Mouse (Mus musculus) testis, postnatal 10 days (tissue): Measurements from ENCODE around the gene Pde1a.

ENCODE experiments used
- DNase-seq: peaks from one replicate; pipeline ENCODE4 v3.0.0; 2021; ENCODE audit warnings: low spot score

Pde1a gene

DNA sequence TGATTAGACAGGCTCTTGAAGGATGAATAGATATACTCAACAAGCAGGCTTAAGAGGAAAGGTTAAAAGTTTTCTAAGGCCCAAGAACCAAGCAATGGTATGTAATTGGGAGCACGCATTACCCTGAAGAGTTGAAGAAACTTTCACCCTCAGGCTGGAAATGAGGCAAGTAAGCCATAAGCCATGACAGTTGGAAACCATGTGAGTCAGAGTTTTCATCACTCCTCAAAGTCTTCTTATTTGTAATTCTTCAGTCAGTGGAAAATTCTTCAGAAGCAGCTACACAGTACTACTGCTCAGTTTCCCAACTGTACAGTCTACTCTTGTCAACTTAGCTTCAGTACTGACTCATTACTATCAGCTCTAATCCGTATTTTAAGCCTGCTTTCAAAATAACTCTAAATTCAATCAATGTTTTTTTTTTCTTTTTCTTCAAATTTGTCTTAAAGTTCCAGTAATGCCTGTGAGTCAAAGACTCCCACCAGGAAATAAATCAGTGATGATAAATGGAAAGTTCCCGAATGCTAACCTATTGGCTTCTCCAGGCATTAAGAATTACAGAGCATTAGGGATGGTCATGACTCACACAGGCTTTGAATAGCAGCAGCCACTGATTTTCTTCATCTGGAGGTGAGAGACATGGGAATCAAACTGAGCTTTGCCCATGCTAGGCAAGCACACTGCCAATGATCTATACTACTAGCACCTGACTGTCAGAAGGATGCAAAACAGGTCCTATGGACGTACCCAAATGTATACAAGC, 82.3 kb downstream of the Pde1a start:
- no peak for DNase-seq

DNA sequence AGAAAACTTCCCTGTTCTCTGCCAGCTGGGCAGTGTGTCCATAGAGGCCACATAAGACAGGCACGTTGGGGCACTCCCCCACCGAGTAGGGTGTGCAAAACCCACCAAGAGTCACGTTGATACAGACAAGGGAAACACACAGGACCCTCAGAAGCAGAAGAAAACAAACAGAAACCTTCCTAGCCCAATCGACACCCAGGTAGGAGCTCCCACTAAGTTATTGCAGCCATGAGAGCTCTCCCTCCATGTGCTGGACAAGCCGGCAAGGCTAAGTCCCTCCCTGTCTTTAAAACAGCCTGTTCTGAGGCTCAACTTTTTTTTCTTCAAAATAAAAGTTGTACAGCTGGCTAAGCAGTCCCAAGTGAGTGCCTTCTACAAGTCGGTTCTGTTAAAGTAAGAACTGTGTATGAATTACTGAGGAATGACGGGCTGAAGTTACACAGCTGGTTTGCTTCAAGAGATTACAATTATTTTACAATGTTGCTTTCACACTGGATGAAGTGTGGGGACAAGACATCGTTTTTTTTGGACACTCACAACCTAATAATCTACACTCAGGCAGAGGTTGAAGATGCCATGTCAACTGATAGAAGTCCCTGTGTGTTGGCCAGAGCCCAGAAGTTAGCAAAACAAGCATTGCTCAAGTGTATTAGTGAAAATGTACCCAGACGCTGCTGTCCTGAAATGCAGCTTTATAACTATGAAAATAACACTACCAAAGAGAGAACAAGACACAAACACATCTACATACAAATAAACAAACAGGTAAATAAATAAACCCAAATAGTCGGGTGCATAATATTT, 90.4 kb downstream of the Pde1a start:
- DNase-seq, result peak; percentile 47

DNA sequence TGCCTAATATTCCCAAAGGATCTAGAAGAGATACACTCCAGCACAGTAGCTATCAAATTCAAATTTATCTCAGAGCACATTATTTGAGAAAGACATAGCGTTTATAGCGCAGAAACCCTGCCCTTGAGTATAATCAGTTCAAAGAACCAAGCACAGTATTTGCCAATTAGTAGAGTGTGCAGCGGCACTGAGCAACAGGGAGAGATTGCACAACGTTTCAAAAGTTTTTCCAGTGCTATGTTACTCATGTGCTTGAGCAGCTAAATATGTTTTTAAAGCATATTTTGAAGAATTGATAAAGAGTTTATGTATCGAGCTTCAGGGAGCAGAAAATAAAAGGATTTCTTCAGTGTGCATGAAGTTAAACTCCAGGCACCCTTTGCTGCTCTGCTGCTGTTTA, 91.3 kb downstream of the Pde1a start:
- DNase-seq, result no peak

DNA sequence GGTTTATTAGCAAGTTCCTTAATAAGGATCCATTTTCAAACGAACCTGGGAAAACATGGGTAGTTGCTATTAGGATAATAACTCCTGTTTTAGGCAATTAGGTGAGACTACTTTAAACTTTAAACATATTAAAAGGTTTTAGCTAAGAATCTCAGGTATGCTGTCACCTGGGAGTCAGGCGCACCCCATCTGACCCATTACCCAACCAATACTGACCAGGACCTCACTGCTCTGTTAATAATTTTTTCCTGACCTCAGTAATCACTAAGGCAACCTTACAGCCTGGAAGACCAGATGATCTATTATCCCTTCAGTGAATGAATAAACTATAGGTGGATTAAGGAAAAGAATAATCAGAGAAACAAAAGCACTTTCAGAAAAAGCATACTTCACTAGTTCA, 100.2 kb downstream of the Pde1a start:
- DNase-seq, result no peak

DNA sequence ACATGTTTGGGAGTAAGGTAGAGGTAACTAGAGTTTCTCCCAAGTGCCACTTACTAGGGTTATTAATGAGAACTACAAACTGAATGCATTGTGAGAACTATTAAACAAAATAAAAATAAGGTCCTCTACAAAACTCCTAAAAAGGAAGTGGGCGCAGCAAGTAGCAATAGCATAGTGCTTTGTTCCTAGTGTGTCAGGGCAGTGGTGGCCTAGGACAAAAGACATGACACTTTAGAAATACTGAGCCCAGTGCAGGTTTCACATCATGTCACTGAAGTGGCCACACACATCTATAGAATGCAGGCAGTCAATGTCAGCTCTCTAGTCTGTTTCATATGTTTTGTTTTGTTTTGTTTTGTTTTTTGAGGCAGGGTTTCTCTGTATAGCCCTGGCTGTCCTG, 103.2 kb downstream of the Pde1a start:
- DNase-seq, result no peak

DNA sequence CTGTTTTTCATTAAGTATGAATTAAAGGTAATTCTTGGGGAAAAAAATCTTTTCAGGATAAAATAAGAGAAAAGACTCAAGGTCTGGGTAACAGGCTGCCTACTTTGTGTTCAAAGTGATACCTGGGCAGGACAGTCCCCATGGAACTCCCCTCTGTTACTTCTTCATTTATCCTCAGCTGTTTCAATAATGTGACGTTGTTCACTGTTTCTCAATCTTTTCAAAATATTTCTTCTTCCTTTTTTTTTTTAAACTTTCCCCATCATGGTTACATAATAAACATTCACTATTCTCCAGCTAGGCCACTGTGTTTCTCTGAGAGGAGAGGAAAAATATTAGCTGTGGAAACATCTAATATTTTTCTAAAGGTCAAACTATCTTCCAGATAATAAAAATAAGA, 103.7 kb downstream of the Pde1a start:
- DNase-seq, result no peak

DNA sequence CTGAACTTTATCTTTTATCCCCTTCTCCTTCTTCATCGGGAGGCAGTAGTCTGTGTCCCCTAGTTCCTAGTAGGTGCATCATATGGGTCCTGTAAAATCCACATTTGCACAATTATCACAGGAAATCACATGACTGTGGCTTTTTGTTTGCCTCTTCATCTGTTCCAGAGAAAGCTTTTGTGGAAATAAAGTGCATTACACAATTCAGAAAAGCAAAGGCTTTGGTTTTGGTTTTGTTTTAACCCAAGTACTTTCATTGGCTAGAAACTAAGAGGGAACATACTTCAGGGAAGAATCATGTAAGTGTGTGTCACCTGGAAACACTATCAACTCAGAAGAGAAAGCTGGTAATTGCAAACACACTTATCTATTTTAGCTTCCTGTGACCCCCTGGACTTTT, 104.2 kb downstream of the Pde1a start:
- DNase-seq, result no peak

DNA sequence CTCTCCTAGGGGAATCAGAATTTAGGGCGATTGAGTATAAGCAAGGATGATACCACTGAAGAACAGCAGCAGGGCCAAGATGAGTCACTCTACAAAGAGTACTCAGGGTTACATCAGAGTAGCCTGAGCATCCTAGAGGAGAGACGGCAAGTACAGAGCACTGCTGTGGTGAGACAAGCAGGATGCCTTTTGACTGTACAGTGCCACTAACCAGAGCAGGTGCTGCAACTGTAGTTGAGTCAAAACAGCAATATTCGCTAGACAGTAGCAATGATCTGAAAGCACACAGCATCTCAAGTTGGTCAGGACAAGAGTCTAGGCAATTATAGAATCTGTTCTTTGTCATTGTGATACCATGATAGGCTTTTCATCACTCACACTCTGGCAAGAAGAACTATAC, 115.1 kb downstream of the Pde1a start:
- no peak for DNase-seq

DNA sequence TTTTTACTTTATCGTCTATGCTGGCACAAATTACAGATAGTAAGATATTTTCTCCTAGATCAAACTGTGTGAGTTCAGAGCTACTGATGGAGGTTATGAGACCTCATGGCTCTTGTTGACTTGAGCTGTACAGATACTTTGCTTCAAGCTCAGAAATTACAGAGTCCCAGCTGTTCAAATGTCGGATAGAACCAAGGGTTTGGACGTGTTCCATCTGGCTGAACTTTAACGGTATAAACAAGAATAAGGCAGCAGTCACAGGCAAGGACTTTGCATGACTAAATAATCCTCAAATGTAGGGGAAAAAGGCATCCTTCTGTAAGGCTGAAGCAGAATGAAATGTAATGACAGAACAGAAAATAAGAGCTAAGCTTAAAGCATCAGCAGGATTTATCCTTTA, 116.2 kb downstream of the Pde1a start:
- DNase-seq, result no peak

DNA sequence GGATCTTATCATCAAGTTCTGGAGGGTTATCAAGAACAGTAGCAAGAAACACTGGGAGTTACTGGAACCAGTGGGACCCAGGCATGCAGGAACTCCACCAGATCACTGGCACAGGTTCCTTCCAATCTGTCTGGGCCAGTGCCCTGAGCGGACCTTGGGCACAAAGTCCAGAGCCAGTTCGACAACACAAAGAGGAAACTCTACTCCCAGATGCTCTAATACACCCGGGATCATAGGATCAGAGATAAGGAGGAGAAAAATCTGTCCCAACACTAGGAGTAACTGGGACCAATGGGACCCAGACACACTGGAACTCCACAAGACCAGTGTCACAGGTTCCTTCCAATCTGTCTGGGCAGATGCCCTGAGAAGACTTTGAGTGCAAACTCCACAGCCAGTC, 130.1 kb downstream of the Pde1a start:
- no peak for DNase-seq

DNA sequence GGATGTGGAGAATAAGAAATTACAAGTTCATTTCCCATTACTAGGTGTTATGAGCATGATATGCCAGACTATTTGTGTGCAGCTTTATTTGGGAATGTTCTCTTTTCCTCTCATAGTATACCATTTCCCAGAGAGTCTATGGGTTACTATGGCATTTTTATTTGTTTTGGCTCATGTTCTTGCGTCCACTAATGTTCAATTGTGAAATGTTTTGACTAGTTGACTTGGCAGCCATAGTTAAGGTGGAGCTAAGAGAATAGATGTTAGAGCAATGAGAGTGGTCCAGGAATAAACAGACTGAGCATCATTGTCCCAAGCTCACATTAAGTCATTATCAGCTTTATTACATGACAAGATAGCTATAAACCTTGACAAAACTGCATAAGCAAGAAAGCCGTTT, 130.8 kb downstream of the Pde1a start:
- no peak for DNase-seq

DNA sequence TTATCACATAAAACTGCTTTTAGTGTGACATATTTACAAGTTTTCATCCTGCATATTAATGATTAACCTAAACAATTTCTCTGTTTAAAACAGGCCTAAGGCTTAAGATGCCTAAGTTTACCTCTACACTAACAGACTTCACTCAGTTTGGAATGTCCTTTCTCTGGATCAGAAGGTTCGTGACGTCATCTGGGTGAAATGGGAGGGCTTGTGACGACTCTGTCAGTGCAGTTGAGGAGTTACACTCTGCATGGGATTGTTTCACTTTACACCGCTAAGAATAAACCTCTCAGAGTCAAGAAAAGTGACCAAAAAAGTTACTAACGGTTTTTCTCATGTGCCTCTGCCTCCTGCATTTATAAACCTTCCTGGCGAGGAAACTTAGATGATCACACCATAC, 137.6 kb downstream of the Pde1a start:
- DNase-seq, result no peak

DNA sequence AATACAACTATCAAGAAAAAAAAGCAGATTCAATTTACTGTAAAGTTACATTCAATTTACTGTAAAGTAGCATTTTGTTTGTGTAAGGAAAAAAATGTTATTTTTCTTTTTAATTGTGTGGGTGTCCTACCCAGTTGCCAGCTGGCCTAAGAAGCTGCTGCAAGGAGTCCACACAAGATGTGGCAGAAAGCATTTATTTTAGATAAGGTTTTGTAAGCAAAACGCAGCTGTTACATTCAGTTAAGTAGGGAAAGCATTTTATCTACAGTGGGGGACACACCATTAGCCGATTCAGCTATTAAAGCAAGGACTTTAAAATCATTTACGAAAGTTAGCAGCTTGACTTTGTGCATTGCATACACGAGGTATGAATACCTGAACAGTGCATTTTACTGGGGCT, 145.5 kb downstream of the Pde1a start:
- DNase-seq, result no peak

DNA sequence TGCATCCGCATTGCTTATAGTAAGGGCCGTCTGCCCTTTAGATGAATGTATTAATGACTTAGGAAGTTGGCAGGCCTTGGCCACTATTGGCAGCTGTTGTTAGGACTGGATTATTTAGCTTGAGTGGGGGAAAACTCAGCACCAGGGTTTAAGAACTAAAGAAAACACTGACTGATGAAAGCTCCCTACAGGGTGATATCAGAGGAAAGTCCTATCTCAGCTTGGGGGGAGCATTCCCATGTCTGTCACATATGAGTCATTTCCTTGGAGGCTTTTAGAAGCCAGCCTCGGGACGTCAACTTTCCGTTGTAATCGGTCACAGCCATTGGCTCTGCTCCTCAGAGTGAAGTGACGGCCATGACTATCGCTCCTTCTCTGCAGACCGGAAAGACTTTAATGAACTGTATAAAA, 146.0 kb downstream of the Pde1a start:
- DNase-seq, result no peak

DNA sequence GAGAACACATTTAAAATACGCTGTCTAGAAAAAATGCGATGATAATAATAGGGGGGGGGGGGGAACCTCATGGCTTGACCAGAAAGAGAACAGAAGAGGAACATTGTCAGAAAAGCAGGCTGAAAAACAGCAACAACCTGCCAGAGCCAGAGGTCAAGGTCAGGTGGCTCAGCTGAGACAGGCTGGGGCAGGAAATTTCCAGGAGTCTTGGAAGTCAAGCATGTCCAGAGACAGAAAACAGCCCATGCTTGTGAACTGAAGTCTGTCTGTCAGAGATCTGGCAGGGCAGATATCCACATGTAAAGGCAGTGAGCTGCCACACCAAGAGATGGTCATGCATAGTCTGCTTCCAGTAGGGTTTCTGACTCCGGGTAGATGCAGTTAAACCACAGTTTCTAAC, 147.5 kb downstream of the Pde1a start:
- no peak for DNase-seq

DNA sequence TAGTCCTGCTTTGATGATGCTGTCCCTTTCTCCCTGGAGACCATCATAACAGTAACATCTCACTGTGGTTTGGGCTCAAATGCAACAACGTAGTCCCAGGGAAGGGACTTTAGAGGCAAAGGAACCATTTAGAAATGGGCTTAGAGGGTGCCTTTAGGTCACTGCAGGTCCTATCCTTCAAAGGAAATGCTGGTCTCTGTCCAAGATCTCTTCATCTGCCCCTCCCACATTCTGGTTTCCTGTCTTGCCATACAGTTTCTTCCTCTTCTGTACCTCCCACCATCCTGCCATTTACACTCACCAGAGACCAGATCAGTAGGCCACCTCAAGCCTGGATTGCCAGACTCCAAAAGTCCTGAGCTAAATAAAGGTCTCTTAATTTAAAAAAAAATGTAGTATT, 150.3 kb downstream of the Pde1a start:
- DNase-seq, result no peak

DNA sequence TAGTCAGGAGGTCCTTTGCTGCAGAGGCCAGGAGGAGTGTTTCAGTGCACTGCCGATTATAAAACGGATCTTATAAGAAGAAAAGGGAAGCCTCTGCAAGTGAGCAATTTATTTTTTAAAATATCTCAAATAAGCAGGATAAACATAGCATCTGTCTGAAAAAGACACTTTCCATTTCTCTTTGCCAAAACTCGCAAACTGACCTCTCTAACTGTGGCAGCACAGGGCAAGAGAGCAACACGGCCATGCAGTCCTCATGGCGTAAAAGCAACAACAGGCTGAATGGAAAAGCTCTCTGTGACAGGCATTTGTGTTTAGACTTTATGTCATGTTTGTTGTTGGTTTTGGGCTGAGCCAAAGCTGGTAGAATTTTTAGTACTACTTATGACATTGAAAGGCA, 152.0 kb downstream of the Pde1a start:
- DNase-seq, result no peak

DNA sequence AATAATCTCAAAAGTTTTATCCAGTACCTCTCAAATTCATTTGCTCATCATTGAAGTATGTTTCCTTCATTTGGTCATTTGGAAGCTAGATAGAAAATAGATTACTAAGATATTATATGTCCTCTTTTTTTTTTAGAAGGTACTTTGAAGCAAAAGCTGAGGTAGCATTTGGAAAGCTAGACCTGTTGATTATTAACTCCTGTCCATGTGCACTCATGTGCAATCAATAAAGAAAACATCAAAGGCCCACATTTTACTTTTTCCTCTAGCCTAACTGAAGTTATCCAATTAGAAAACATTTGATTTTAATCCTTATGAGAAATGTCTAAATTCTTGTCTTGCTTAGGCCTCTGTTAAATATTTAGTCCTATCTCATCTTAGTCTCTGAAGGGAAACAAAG, 153.3 kb downstream of the Pde1a start:
- no peak for DNase-seq

DNA sequence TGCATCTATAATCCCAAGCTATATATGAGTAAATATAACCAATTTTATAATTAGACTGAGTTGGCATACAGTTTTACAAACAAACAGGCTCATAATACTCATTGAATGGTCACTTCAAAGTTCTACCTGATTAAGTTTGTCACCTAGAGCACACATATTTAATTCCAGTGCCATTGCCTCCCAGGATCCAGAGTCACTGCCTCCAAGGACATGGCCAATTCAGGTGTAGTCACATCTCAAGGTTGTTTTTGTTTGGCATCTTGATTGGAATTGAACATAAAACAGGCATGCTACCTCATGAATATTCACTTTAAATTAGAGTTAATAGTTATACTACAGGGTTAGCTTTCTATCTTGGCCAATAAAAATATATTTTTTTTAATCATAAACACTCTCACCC, 157.0 kb downstream of the Pde1a start:
- DNase-seq, result no peak

DNA sequence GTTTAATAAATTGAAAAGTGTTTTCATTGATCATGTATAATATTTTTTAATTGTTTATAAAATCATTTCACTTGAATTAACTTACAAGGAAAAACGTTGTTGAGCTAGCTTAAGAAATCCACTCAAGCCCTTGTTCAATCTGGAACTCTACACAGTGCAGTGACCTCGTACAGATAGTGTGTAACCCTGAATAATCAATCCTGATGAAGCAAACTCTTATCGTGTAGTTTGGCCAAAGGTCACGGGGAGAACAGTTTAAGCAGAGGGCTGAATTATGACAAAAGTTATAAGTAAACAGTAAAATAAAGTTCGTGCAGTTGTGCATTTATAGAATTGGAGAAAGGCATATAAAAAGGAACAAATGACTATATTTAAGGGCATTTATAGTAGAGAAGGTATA, 159.7 kb downstream of the Pde1a start:
- DNase-seq, result no peak

DNA sequence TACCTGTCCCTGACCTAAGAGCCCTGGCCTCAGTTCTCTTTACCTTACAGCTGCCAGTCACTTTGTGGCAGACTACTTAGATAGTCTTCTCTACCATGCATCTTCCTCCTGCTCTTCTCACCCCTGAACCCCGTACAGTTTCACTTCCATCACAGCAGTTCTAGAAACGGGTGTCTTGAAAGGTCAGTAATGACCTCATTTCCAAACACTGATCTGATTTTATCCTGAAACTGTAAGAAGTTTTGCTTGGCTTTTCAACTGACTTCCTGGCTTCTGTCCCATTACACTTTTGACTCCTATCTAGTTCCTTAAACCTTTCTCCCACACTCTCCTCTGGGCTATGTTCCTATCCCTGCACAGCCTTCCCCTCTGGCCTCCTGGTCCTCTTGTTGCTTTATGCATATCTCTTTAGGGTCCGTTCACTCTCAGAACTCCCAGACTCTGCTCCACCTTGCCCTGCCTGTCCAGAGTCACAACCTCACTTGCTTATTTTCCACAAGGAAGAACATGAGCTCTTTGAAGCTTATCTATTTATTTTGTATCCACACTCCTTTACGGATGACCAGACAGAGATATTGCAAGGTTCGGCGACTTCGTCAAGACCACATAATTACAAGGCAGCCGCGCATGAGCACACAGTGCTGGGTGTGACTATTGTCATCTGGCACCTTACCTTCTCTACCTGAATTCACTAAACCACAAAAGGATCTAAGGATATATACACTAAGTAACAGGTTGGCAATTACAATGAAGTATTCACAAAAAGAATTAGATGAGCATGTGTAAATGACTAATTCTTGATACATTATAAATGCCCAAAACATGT, 162.4 kb downstream of the Pde1a start:
- DNase-seq, result no peak

DNA sequence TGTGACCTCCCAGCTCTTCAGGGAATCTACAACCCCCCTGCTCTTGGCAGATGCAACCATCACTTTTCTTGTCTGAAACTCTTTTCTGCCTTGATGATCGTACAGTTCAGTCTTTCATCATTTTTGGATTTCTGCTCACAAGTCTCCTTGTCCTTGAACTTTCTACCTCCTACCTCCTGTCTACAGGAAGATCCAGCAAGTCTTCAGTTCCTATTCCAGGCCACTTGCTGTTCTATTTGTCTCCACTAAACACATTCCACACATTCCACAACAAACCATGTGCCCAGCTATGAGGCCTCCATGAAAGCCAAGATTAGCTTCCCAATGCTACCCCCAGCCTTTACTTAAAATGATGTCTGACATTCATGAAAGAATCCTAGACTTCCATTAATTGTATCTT, 163.2 kb downstream of the Pde1a start:
- no peak for DNase-seq

DNA sequence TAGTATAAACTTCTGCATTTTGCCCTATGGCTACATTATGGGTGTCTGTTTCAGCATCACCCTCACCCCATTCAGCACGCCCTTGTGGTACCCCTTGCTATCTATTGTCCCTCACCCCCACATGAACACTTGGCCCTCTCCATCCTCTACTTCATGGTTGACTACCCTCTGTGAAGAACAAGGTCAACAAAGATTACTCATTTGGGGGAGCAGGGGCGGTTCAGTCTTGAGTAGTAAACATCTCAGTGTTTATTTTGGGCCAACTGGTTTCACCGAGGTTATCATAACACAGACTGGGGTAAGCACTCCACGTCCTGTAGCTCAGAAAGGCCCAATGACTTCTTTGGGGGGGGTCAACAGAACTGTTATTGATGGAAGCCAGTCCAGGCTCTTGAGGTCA, 164.3 kb downstream of the Pde1a start:
- DNase-seq, result no peak
